Mouse (Mus musculus) brain, adult 10 weeks (tissue): Measurements from ENCODE around the gene Olfr1350. TPM values are rescaled to one million over a fixed set of nuclear protein-coding genes. Genes with fewer than 3 reads are reported as not detected.

Experiments
- polyA plus RNA-seq: library from polyadenylated mRNA; stranded (reverse); fragments of 350-450 nt; fragmentation: Illumina TruSeq; extraction: RNeasy Lipid Tissue Mini Kit (QIAGEN cat#74804); gene quantifications from one replicate; pipeline ENCODE4 v1.2.3, GENCODE M21; 2015; ENCODE audit warnings: low read depth, low replicate concordance

The Olfr1350 gene
- not detected for polyA plus RNA-seq

DNA sequence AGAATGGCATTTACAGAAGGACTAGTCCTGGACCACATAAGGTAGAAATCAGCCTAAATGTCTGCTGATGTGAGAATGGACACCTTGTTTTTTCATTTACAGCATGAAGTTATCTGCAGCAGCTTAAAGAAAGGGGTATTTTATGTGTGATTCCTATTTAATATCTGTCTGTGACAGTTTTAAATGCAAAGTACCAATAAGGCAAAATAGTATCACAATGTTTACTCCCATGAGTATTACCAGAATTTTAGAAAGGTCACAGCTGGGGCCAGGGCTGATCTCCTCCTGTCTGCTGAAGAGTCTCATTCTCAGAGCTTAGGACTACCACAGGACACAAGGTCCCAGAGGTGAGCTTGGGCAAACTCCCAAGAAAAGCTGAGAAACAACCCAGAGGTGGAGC is at the start of gene Olfr1350:
TSS of gene Olfr1350 (plus strand) at position 301 of the 400 bp plus-strand sequence.

DNA sequence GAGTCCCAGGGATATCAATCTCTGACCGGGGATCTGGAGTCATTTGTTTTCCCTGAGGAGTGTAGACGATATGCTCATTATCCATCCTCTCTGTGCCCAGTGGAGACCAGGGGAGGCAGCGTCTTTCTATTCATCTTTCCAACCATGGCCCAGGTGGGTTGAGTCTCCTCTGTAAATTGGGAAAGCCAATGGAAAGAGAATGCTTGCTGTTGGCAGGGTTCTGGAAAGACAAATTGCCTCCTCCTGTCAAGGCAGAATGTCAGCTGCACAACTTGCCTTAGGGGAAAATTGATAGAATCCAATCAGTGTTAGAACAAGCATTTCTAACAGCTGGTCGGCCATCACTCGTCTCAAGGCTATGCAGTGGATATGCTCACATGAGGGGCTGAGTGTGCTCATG is 41.8 kb upstream of the Olfr1350 start, which contains the start of gene Olfr1349:
TSS of gene Olfr1349 (minus strand) at position 101 of the 400 bp plus-strand sequence.

Other genes starting within 250 kb of the Olfr1350 start
- gene Zfp583, start 233.6 kb upstream of the Olfr1350 start, polyA plus RNA-seq, result 6.4 TPM
- 5.1 TPM for gene Gm3854, start 221.1 kb upstream of the Olfr1350 start, polyA plus RNA-seq
- 4.1 TPM for gene Zfp78, start 201.6 kb upstream of the Olfr1350 start, polyA plus RNA-seq
- 5.9 TPM for gene Zfp28, start 181.5 kb upstream of the Olfr1350 start, polyA plus RNA-seq
- 18.7 TPM for gene Smim17, start 166.1 kb upstream of the Olfr1350 start, polyA plus RNA-seq
- gene Gm20715, start 154.6 kb upstream of the Olfr1350 start, polyA plus RNA-seq, result 0.13 TPM
- gene Olfr1344, start 126.2 kb upstream of the Olfr1350 start, polyA plus RNA-seq, result 1.2 TPM
- gene Olfr1336, start 108.7 kb upstream of the Olfr1350 start, polyA plus RNA-seq, result not detected
- not detected for gene Olfr1346, start 97.7 kb upstream of the Olfr1350 start, polyA plus RNA-seq
- not detected for gene Olfr5, start 77.9 kb upstream of the Olfr1350 start, polyA plus RNA-seq
- not detected for gene Olfr1347, start 65.1 kb upstream of the Olfr1350 start, polyA plus RNA-seq
- not detected for gene Olfr1348, start 56.1 kb upstream of the Olfr1350 start, polyA plus RNA-seq
- gene Olfr1349, start 41.9 kb upstream of the Olfr1350 start, polyA plus RNA-seq, result not detected
- 7.3 TPM for gene Zim1, start 131.6 kb downstream of the Olfr1350 start, polyA plus RNA-seq
- gene Peg3, start 165.6 kb downstream of the Olfr1350 start, polyA plus RNA-seq, result 127 TPM
- gene Usp29, start 165.7 kb downstream of the Olfr1350 start, polyA plus RNA-seq, result 19.8 TPM